Mouse (Mus musculus): ENCODE measurements around the gene Myh7. TPM values are rescaled to one million over a fixed set of nuclear protein-coding genes. Genes with fewer than 3 reads are reported as not detected.
"Not testable (repeated sequence)": the region's sequence is repeated elsewhere in the genome, so short reads cannot be mapped to it uniquely, and the experiment has no call there.

Gene Myh7
- polyA plus RNA-seq, 1 experiment from 2014 or later, result 0.83 TPM

- Histone ChIP-seq H3K9ac (no peak overlapping the region), H3K27me3 (replicated peaks) (no peaks in the 10 kb centered on the region), H3K4me2 (replicated peaks) (no peak overlapping the region), H3K27ac (no peak overlapping the region), H3K4me1 (replicated peaks) (peaks cover 12% of the 10 kb centered on the region; the same call in 1 of the 2 replicates), H3K9me3 (no peaks in the 10 kb centered on the region), H3K4me3 (replicated peaks) (no peak overlapping the region), H3K36me3 (no peaks in the 10 kb centered on the region)
- ATAC-seq, result no peak
- 41% methylated on average over 12 of the region's 12 CpGs for WGBS
These were observed 7.7 kb upstream of the Myh7 start for GRCm38 (mm10) chr14:55001938-55002686.

DNA sequence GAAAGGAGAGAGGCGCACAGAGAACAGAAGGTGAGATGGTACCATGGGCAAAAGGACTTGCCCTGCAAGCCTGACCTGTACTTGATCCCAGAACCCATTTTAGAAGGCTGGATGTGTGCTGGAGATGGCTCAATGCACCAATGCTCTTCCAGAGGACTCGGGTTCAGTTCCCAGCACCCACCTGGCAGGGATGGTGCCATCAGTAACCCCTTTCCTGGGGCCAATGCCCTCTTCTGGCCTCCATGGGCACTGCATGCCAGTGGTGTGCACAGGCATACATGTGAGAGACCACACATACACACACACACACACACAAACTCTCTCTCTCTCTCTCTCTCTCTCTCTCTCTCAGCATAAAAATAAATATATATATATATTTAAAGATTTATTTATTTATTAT lies 7.0 kb upstream of the Myh7 start:
- H3K4me1 ChIP-seq (replicated peaks), result peaks cover 12% of the 10 kb centered on the region; the same call in 1 of the 2 replicates
- no peak overlapping the region for H3K4me2 ChIP-seq (replicated peaks)
- no peaks in the 10 kb centered on the region for H3K36me3 ChIP-seq
- no peaks in the 10 kb centered on the region for H3K27me3 ChIP-seq (replicated peaks)
- WGBS, result 93% methylated on average over 2 of the region's 2 CpGs
- no peak for ATAC-seq
- no peaks in the 10 kb centered on the region for H3K9me3 ChIP-seq
- H3K9ac ChIP-seq, result no peak overlapping the region
- H3K4me3 ChIP-seq (replicated peaks), result no peak overlapping the region
- no peak overlapping the region for H3K27ac ChIP-seq

DNA sequence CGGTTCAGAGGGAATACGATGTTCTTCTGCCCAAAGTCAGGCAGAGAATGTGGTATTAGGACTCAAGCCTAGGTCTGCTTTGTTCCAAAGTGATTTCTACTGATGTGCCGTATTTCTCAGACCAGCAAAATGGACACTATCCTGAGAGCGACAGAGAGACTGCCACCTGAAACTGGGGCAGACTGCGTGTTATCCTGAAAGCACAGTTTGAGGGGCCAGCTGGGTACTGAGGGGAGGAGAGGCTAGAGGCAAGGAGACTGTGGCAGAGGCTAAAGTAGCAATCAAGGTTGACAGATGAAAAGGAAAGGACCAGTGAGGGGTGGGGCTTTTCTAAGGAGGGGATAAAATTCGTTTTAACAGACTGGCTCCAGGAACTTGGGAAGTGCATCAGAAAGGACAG lies 6.4 kb upstream of the Myh7 start:
- WGBS, result 85% methylated on average over 6 of the region's 6 CpGs
- ATAC-seq, result no peak
- peaks cover 12% of the 10 kb centered on the region; the same call in 1 of the 2 replicates for H3K4me1 ChIP-seq (replicated peaks)
- H3K27ac ChIP-seq, result no peak overlapping the region
- H3K36me3 ChIP-seq, result no peaks in the 10 kb centered on the region
- no peaks in the 10 kb centered on the region for H3K27me3 ChIP-seq (replicated peaks)
- H3K9ac ChIP-seq, result no peak overlapping the region
- no peak overlapping the region for H3K4me3 ChIP-seq (replicated peaks)
- H3K9me3 ChIP-seq, result no peaks in the 10 kb centered on the region
- no peak overlapping the region for H3K4me2 ChIP-seq (replicated peaks)

- H3K36me3 ChIP-seq; ATAC-seq; H3K4me3 ChIP-seq (replicated peaks); H3K27me3 ChIP-seq (replicated peaks); H3K9ac ChIP-seq; H3K4me2 ChIP-seq (replicated peaks); H3K9me3 ChIP-seq; H3K27ac ChIP-seq: not testable (repeated sequence)
- peaks cover 12% of the 10 kb centered on the region; the same call in 1 of the 2 replicates for H3K4me1 ChIP-seq (replicated peaks)
- WGBS, result 79% methylated on average over 5 of the region's 5 CpGs
These were observed 5.4 kb upstream of the Myh7 start for GRCm38 (mm10) chr14:54999868-55000267.

DNA sequence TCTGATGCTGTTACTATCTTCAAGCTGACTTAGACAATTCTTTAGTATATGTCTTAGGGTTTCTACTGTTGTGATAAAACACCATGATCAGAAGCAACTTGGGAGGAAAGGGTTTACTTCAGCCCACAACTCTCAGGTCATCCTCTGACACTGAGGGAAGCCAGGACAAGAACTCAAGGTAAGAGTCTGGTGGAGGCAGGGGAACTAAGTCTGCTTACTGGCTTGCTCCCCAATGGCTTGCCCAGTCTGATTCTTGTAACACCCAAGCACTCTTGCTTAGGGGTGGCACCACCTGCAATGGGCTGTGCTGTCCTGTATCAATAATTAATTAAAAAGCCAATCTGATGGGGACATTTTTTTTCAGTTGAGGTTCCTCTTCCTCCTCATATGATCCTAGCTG lies 4.3 kb upstream of the Myh7 start:
- Histone ChIP-seq H3K4me2 (replicated peaks) (no peak overlapping the region), H3K36me3 (no peaks in the 10 kb centered on the region), H3K9ac (no peak overlapping the region), H3K9me3 (no peaks in the 10 kb centered on the region), H3K4me3 (replicated peaks) (no peak overlapping the region), H3K27me3 (replicated peaks) (no peaks in the 10 kb centered on the region), H3K4me1 (replicated peaks) (peaks cover 4% of the 10 kb centered on the region; the same call in 1 of the 2 replicates), H3K27ac (no peak overlapping the region)
- ATAC-seq, result no peak

DNA sequence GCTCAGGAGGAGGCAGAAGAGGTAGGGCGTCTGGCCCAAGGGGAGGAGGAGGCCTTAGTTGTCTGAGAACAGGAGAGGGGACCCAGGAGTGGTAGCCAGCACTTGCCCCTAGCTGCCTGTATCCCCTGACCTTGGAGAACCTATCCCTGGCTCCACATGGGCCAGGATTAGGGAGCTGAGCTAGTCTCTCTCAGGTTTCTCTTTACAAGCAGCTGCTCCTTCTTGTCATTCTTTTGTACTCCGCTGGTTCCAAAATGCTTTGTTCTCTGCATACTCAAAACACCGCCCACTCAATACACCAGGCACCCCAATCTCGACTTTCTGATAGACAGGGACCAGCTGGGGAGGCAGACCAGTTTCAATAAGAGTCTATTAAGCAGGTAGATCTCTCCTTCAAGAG lies 2.9 kb upstream of the Myh7 start:
- ATAC-seq, result no peak
- Histone ChIP-seq H3K4me2 (replicated peaks) (no peak overlapping the region), H3K36me3 (no peaks in the 10 kb centered on the region), H3K4me1 (replicated peaks) (peaks cover 8% of the 10 kb centered on the region; the same call in 1 of the 2 replicates), H3K4me3 (replicated peaks) (no peak overlapping the region), H3K9ac (no peak overlapping the region), H3K27ac (no peak overlapping the region), H3K9me3 (no peaks in the 10 kb centered on the region), H3K27me3 (replicated peaks) (no peaks in the 10 kb centered on the region)
- WGBS, result 67% methylated on average over 4 of the region's 4 CpGs

- H3K9ac ChIP-seq, result no peak overlapping the region
- WGBS, result 59% methylated on average over 9 of the region's 9 CpGs
- no peaks in the 10 kb centered on the region for H3K9me3 ChIP-seq
- no peak overlapping the region for H3K27ac ChIP-seq
- no peak overlapping the region for H3K4me3 ChIP-seq (replicated peaks)
- H3K27me3 ChIP-seq (replicated peaks), result no peaks in the 10 kb centered on the region
- H3K36me3 ChIP-seq, result no peaks in the 10 kb centered on the region
- H3K4me1 ChIP-seq (replicated peaks), result peaks cover 8% of the 10 kb centered on the region; the same call in 1 of the 2 replicates
- ATAC-seq, result no peak
- no peak overlapping the region for H3K4me2 ChIP-seq (replicated peaks)
These were observed 2.4 kb upstream of the Myh7 start for GRCm38 (mm10) chr14:54996793-54997192.

GRCm38 (mm10) chr14:54995457-54996138 lies 1.2 kb upstream of the Myh7 start:
- Histone ChIP-seq H3K9me3 (no peaks in the 10 kb centered on the region), H3K36me3 (no peaks in the 10 kb centered on the region), H3K4me3 (replicated peaks) (no peak overlapping the region), H3K4me2 (replicated peaks) (no peak overlapping the region), H3K9ac (no peak overlapping the region), H3K27me3 (replicated peaks) (no peaks in the 10 kb centered on the region), H3K27ac (no peak overlapping the region), H3K4me1 (replicated peaks) (peaks cover 8% of the 10 kb centered on the region; the same call in 1 of the 2 replicates)
- WGBS, result 59% methylated on average over 14 of the region's 14 CpGs
- no peak for ATAC-seq

DNA sequence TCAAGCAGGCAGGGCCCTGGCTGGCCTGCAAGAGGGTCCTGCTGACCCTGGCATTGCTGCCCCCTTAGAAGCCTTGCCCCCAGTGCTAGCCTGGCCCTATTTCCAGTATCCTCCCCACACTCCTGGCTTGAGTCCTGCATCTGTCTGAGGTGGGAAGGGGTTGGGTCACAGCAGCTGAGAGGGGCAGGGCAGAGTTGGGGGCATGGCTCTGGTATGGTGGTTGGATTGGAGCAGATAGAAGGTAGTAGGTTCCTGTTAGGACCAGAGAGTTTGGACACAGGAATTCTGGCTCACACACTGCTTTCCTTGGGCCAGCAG lies 402 bp upstream of the Myh7 start:
- peaks cover 8% of the 10 kb centered on the region; the same call in 1 of the 2 replicates for H3K4me1 ChIP-seq (replicated peaks)
- no peaks in the 10 kb centered on the region for H3K27me3 ChIP-seq (replicated peaks)
- ATAC-seq, result no peak
- no peak overlapping the region for H3K4me2 ChIP-seq (replicated peaks)
- H3K27ac ChIP-seq, result no peak overlapping the region
- H3K36me3 ChIP-seq, result no peaks in the 10 kb centered on the region
- H3K9ac ChIP-seq, result no peak overlapping the region
- H3K9me3 ChIP-seq, result no peaks in the 10 kb centered on the region
- no peak overlapping the region for H3K4me3 ChIP-seq (replicated peaks)

- H3K9ac ChIP-seq, result no peak overlapping the region
- WGBS, result 32% methylated on average over 10 of the region's 10 CpGs
- H3K27ac ChIP-seq, result no peak overlapping the region
These were observed 790 bp downstream of the Myh7 start for GRCm38 (mm10) chr14:54993636-54994035.

DNA sequence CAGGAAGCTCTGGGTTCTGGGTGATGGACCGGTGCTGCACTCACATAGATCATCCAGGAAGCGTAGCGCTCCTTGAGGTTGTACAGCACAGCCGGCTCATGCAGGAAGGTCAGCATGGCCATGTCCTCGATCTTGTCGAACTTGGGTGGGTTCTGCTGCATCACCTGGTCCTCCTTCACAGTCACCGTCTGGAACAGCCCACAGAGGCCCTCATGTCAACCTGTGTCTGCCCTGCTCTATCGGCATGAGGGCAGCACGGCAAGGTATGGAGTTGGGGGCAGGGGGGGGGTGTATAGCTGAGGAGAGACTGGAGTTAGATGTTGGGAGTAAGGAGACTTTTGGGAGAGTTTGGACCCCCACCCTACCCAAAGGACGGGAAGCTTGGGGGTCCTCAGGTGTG lies 2.2 kb downstream of the Myh7 start:
- no peak overlapping the region for H3K4me3 ChIP-seq (replicated peaks)
- ATAC-seq, result no peak
- no peaks in the 10 kb centered on the region for H3K36me3 ChIP-seq
- peaks cover 8% of the 10 kb centered on the region; the same call in 1 of the 2 replicates for H3K4me1 ChIP-seq (replicated peaks)
- no peaks in the 10 kb centered on the region for H3K9me3 ChIP-seq
- no peaks in the 10 kb centered on the region for H3K27me3 ChIP-seq (replicated peaks)
- no peak overlapping the region for H3K4me2 ChIP-seq (replicated peaks)
- H3K27ac ChIP-seq, result no peak overlapping the region
- 92% methylated on average over 10 of the region's 10 CpGs for WGBS
- H3K9ac ChIP-seq, result no peak overlapping the region

More at GRCm38 (mm10) chr14:54993636-54994035, 790 bp downstream of the Myh7 start:
- H3K4me3 ChIP-seq (replicated peaks), result no peak overlapping the region
- no peak overlapping the region for H3K4me2 ChIP-seq (replicated peaks)
- ATAC-seq, result peak; percentile 65
- peaks cover 8% of the 10 kb centered on the region; the same call in 1 of the 2 replicates for H3K4me1 ChIP-seq (replicated peaks)
- no peaks in the 10 kb centered on the region for H3K9me3 ChIP-seq
- no peaks in the 10 kb centered on the region for H3K27me3 ChIP-seq (replicated peaks)
- no peaks in the 10 kb centered on the region for H3K36me3 ChIP-seq

DNA sequence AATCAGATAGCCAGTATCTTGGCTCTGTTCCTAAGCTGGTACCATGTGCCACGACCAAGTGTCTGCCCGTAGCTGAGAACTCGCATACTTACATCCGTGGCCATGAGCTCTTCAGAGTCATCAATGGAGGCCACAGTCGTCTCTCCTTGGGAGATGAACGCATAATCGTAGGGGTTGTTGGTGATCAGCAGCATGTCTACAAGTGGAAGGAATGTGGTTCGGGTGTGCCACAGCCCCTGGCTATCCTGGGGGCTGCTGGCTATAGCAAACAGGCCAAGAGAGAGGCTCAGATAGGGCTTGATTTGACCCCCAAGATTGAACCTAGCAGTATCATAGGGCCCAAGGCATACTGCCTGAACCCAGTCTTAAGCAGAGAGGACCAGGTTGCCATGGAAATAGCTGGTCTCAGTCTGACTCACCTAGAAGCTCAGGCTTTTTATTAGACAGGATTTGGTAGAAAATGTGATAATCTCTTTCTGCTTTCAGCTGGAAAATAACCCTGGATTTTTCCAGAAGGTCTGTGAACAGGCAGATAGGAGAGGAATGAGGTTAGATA lies 4.5 kb downstream of the Myh7 start:
- ATAC-seq, result no peak
- H3K9ac ChIP-seq, result no peak overlapping the region
- H3K27ac ChIP-seq, result no peak overlapping the region
- no peaks in the 10 kb centered on the region for H3K9me3 ChIP-seq
- H3K4me1 ChIP-seq (replicated peaks), result peaks cover 8% of the 10 kb centered on the region; the same call in 1 of the 2 replicates
- no peak overlapping the region for H3K4me3 ChIP-seq (replicated peaks)
- H3K27me3 ChIP-seq (replicated peaks), result no peaks in the 10 kb centered on the region
- no peaks in the 10 kb centered on the region for H3K36me3 ChIP-seq
- 87% methylated on average over 8 of the region's 8 CpGs for WGBS
- no peak overlapping the region for H3K4me2 ChIP-seq (replicated peaks)

Data from intestine, embryonic 15.5 days (tissue).